Mouse (Mus musculus) lung, postnatal 10 days (tissue): Measurements from ENCODE around the gene Cradd.

Experiments
- DNase-seq: peaks from one replicate; pipeline ENCODE4 v3.0.0; 2021

The Cradd gene

DNA sequence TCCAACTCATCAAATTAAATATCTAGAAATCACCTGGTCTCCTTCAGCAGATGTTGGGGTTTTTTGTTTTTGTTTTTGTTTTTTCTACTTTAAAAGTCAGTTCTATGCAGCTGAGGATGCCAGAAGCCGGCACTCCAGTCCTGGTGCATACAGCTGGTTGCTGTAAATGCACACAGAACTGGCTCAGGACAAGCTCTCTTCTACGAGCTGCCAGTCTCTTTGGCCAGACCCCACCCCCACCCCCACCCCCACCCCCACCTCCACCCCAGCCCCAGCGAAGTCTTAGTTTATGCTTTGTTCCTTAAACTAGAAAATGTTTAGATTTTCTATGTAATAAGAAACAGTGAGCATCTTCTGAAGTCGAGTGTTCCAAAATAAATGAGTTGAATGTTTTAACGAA lies 57.0 kb downstream of the Cradd start:
- DNase-seq, result no peak

DNA sequence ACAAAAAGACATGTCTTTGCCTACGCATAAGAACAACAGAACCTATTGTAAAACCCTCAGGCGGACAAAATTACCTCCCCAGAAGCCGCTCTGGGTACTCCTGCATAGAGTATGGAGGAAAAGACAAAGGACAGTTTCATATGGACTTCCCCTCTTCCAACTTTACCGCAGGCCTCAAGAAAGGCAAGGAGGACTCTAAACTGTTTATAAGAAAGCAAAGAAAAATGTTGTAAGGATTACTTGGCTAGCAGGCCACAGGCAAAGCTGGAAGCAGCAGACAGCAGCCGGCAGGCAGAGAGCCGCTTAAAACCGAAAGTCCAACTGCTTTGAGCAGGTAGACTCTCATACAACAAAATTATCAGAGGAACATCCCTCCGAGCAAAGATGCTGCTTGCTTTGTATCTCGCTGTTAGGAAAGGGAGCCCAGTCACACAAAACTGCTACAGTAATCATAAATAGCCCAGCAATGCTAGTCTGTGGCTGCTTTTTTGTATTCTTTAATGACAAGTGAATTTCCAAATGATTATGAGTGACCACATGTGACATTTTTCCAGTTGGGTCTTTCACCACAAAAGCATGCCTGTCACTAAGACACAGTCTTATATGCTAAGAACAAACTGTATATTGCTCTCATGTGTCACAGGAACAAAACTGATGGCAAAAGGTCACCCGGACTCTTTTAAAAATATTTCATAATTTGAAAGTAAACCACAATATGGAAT lies 57.7 kb downstream of the Cradd start:
- DNase-seq, result no peak

DNA sequence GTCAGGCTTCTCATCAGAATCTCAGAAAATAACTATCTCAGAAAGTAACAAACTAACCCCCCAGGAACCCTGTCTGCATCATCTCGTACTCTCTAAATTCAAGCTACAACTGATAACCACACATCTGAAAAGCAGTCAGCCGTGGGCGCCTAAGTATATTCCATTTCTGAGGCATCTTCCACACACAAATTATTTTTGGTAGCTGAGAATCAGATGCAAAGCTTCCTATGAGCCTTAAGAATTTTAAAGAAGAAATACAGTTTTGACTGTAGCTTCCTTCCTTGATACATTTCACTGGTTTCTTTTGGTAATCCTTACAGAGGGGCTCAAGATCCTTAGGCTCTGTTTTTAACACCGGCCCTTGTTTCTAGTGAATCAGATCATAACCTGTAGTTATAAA lies 58.4 kb downstream of the Cradd start:
- DNase-seq, result no peak

DNA sequence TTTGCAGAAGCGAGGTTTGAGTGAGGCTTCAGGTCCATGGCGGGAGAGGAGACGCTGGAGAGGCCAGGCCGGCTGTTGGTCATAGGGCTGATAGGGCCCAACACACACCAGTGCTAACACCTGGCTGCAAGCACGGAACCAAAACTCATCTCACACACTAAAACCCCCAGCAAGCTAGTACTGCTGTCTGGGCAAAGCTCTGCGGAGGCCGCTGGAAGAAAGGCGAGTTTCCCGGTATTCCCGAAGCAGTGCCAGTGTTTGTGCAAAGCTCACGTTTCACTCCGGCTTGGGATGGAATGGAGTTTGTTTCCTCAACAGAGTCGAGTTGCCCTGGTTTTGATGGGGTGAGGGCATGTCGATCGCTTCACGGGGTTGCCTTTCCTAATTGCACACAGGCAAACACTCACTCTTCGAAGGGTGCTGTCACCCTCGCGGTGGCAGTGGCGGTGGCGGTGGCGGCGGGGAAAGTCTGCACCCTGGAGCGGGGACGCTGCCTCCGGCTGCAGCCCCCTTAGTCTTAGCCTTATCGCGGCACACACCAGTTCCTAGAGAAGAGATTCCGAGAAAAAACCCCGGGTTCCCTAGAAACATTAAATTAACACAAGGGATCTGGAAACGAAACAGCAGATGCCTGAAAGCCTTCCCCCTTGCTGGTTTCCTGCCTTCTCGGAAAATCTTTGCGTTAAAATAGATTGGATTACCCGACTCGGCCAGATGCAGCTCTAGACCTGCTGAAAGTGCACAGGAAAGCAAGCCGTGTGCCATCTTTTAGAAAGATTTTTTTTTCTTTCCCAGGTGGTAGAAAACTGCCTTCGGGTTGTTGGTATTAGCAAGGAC lies 59.2 kb downstream of the Cradd start:
- DNase-seq, result peak; percentile 62

DNA sequence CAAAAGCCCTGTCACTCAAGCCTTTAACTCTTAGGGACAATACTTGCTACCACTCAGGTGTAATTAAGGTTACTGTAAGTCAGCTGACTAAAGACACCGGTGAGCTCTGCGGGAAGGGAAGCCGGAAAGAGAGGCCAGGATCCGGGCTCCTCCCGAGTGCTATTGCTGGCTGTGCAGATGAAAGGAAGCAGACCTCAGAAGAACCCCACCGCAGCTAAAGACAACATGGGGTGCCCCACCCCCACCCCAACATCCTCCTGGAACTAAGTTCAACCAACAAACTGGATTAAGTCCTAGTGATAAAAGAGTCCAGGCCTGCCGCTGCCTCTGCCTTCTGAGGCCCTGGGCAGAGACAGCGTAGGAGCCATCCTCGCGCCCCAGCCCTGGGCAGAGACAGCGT lies 61.5 kb downstream of the Cradd start:
- DNase-seq, result no peak

DNA sequence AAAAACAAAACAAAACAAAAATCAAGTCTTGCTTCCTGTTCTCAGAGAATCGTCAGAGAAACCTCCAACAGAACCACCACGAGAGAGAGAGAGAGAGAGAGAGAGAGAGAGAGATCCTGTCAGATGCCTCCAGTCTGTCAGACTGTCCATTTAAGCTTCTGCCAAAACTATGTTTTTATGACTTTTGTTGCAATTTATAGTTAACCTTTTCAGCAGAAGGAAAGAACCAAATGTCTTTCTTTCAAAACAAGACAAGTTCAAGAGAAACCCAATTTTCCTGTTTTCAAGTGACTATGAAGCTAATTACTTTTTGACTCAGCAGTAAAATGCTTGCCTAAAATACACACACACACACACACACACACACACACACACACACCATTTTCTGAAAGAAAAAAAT lies 62.7 kb downstream of the Cradd start:
- DNase-seq, result no peak

DNA sequence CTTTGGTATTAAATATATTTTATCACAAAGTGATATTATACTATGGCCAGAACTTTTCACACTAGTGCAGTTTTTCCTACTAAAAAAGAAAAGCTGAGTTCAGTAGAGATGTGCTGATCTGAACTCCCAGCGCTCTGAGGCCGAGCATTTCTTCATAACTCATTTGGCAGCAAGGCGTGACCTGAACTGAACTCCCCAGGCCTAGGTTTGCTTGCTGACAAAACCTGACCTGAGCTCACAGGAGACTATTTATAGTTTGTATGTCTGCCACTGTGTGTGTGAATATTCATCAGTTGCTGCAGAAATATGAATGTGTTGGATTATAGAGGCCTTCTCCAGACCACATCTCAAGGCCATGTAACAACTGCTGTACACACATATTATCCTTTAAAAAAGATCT lies 63.5 kb downstream of the Cradd start:
- no peak for DNase-seq

DNA sequence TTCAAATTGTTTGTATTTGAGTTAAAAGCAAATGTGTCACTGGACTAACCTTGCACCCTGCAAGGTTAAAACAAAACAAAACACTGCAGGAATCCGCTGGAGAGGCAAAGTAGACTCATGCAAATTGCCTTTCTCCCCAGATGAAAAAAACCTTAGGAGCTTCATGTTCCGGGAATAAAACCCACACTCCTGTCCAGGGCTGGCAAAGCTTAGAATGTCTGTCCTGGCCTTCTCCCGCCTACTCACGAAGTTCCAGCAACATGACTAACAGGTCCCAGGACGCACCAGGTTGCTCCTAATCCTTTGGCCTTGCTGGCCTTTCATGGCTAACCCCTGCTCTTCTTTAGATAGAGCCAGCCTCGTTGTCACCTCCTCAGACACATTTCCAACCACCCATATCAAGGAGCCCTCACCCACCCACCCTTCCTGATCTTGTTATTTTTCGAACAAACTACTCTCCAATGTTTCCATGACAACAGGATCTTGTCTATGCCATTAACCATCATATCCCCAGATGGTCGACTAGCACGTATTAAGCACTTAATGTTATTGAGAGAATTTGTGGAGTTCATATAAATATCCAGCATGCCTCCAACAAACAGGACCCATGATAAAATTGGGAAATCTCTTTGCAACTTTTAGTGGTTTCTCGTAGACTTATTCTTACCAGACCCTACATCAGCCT lies 65.3 kb downstream of the Cradd start:
- DNase-seq, result no peak

DNA sequence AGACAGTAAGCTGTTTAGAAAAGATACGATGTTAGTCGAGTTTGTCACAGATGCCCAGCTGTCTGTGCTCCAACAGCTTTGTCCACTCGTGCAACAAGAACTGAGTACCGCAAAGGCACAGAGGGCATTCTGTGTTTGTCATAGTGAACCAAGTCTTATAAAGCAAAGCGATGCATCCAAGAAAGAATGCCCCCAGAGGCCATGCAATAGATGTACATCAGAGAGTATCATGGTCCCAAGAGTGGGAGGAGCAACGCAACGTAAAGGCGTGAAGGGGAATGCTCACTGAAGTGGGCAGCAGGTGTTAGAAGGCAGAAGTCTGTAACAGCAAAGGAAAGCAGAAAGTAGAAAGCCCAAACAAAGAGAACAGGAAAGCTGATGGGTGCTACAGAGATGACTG lies 66.0 kb downstream of the Cradd start:
- DNase-seq, result no peak

DNA sequence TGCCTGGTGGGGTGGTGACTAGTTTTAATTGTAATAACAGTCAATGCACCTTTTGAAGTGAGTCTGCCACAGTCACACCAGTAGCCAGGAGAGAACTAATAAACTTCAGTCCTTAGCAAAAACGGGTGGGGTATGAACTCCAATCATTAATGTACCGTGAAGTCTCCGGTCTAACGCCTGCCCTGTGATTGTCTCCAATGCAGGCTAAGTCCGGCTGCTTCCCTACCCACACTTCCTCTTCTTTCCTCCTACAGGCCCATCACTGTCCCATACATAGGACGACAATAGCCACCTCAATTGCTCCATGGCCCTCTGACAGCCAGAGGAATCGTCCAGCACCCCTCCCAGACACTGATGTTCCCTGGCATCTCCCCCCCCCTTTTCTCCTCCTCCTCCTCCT lies 67.8 kb downstream of the Cradd start:
- DNase-seq, result no peak

DNA sequence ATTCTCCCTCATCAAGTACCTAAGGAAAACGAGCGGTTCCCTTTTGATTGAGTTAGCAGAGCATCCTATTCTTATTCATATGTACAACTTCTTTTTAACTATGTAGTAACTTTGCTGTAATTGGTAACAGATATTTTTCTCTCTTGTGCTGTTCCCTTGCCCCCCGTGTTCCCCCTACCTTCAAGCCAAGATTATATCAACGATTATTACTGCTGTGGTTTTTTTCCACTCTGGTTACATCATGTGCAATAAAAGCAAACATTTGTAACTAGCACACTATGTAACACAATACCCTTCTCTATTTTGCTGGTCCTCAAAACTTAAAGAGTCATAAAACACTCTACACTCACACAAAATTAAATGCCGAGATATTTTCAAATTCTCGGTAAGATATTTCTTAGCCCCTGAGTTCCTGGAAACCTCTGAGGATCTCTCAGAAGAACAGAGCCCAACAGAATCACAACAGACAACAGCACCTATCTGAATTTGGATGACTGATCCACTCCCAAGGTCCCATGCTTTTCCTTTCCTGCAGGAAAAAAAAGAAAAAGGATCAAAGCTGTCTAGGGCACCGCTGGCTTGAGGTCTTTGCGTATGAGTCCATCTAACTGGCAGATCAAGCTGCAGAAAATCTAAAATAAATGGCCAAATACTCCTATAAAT lies 68.8 kb downstream of the Cradd start:
- no peak for DNase-seq

DNA sequence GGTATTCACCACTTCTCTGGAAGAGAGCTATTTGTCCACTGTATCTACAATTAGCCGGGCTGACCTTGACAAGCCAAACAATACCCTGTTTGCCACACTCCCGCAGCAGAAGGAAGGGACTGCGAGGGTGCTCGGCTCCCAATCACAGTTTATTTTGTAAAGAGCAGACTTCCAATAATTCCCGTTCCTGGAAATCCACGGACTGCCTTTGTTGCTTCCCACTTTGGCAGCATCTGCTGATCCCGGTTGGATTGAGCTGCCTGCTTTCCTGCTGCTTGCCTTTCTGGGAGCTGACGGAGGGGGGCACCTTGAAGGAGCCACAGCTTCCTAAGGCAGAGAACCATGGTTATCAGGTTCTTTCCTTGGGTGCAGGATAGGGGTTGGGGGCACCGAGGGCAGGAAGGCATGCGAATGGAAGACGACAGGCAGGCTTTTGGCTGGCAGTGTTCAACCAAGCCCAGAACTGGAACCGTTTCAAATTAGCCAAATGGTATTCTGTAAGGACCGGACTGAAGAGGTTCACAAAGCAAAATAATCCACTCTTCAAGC lies 69.4 kb downstream of the Cradd start:
- DNase-seq, result peak; percentile 71

DNA sequence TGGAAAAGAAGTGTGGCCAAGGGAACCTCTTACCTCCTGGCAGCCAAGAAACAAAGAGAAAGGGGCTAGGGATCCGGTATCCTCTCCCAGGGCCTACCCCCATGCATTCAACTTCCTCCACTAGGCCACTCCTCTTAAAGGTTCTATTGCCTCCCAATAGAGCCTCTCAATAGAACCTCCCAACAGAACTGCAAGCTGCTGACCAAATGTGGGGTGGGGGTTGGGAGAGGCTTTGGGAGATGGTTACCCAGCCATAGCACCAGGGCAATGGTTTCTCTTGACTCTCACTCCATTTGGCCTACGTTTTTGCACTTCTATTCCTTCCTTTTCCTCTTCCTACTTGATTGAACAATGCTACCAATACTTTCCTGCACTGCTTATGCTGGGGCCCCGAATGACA lies 69.9 kb downstream of the Cradd start:
- DNase-seq, result no peak

DNA sequence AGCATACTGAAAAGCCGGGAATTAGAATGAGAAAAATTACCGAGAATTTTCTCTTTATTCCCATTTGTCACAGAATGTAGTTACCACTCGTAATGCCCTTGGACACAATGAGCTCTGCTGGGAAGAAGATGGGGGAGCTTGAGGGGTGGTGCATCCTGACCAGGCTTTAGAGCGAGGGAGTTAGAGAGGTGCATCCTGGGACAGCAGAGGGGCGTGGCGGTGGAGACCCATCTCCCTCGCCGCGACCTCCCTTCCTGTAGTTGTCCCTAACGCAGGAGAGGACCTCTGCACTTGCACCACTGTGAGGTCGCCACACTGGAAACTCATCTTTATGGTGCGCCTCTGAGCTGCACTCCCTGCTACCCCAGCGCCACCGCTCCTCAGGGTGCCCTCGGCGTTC lies 72.3 kb downstream of the Cradd start:
- no peak for DNase-seq

DNA sequence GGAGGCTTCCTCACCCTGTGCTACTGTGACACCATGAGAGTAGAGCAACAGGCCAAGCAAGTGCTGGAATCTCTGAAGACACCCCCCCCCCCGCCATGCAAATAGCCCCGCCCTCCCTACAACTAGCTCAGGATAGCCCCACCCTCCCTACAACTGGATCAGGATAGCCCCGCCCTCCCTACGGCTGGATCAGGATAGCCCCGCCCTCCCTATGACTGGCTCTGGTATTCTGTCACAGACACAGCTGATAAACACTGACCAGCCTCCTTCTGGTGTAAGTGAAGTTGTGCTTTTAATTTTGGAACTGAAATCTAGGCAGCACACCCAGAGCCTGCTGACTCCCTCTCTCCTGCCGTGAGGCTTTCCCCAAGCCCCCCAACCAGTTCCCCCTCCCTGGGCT lies 75.6 kb downstream of the Cradd start:
- DNase-seq, result peak; percentile 58

DNA sequence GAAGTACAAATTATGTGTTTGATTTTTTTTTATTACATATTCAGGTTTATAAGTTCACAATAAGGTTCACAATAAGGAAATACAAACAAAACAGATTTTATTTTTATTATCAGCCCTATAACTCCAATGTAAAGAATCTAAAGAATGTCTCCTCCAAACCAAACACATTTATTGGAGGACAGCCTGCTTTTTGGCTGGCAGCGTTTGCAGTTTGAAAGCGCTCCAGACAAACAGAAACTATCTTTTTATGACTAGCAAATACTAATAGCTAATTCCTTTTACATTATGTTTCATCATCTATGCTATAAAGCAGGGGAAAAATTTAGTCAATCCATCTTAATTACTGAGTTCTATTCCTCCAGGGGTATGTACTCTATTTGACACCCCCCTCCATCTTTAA lies 77.2 kb downstream of the Cradd start:
- no peak for DNase-seq

DNA sequence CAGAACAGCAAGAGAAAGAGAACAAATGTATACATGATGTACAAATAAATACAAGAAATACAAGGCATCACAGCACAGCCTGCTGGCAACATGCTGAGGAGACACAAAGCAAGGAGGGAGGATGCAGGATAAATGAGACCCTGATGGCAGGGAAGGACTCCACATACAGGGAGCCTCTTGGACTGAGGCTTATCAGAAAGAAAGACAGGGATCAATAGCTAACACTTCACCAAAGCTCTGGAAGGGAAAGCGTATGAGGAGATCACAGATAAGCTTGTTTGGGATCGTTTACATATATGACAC lies 78.3 kb downstream of the Cradd start:
- DNase-seq, result no peak

DNA sequence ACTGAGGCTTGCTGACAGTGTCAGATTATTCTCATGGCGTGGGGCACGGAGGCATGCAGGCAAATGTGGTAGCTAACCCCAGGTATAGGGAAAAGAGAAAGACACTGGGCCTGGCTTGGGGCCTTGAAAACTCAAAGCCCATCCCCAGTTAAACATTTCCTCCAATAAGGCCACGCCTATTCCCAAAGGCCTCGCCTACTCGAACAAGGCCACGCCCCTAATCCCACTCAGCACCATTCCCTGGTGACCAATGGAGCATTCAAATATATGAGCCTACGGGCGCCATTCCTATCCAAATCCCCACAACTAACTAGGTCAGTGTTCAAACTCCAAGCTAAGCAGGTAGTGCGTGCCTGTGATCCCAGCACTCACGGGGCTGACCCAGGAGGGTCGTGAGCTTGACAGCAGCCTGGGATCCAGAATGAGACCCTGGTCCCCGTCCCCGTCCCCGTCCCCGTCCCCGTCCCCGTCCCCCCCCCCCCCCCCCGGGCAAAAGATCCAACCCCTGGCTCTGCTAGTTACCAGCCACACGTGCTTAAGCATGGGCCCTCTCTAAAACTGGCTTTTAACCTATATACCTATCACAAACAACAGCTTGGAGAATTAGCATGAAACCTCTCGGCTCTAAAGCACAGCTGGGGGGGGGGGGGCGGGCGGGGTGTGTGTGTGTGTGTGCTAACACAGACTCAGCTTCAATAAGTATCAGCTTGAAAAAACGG lies 78.8 kb downstream of the Cradd start:
- no peak for DNase-seq

DNA sequence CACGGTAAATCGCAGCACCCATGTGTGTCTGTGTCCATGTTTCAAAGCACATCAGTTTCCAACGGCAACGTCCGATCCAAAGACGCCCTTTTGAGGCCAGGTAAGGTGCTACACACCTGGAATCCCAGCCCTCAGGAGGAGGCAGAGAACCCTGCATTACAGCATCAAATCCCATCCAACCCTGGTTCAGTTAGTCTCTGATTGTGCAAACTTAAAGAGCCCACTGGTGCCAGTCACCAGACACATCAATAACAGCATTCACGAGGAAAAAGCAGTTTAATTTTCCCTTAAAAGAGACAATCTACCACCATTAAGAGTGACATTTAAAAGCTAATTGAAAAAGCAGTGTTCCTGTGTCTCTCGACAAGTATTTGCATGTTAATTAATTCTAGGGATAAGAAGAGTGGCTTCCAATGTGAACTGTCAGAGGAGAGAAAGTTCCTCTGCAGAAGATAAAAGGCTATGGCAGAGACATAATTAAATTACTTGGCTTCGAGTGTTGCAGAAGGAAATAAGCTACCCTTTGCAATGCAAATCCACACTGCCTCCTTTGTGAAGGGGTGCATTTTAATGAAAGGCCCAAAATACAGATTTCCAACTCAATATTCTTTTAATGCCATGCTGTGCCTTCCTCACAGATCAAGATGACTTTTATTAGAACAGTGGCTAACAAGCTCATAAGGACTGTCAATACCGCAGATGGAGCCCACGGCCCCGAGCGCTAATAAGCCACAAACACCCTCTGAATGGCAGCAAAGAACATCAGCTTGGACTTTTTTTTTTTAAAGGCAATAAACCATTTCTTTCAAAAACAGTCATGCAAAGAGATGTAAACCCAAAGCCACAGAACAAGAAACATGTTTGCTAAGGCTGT lies 84.5 kb downstream of the Cradd start:
- DNase-seq, result no peak

DNA sequence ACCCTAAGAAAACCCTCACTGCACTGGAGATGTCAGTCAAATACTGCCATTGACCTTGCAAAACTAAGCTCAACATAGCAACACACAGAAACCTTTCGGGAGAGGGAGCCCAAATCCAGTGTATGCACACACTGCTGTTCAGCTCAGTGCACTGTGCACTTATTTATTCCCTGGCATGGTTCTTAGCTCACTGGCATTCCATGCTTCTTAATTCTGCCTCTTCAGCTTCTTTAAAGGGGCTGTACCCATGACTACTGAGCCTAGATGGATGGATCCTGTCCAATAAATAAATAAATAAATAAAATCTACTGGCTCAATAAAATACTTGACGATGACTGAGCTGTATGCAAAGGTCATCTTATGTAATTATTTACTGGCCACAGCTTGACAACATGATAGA lies 85.3 kb downstream of the Cradd start:
- DNase-seq, result no peak

DNA sequence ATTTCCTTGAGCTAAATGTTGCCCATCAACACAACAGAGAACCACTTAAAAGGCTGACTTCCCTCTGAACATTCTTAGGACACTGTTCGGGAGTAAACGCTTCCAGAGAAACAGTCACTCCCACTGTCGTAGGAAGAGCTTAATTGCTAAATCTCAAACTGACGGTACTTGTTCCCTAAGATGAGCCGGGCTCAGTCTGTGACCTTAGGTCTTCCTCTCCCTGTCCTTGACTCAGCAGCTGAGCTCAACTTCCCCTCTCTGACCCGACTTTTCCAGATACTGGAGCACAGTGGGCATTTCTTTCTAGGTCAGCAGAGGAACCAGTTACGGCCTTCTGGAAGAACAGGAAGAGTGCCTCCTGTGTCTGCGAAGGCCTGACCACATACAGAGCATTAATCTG lies 87.7 kb downstream of the Cradd start:
- no peak for DNase-seq

DNA sequence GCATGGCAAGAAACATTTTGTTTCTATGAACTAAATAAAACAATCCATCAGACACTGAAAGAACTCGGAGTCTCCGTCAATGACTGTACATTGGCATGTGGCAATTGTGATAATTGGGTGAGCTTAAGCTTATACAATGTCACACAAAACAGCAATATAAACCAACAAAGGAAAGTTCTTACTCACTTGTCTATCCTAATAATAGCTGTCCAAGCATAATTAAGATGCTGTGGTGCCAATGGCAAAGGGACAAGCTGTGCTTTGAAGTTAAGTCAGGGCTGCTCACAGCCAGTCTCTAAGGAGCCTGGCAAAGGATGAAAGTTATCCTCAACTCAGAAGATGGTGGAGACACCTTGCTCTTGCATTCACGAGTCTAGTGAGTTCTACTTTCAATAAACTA lies 89.3 kb downstream of the Cradd start:
- DNase-seq, result no peak
